27 mouse cellular contexts compared by ENCODE assay signal in genomic region chrX:14353366-14353765, GRCm38 (mm10).
DNase-seq lines count a peak whose midpoint lies in the region; ATAC-seq lines count a peak whose summit lies in the region.
"Had no signal": no experiment of that assay in that cellular context is flagged by ENCODE, and none has a peak within 500 bp of the region (broad histone marks: within the 10 kb centered on the region; RNA-seq: fewer than 3 reads in every experiment).

No protein-coding gene starts in this region.

- no peaks in the 10 kb centered on the region for H3K4me1 ChIP-seq in embryonic facial prominence, embryonic 14.5 days (ENCODE audit: control insufficient read depth, insufficient read depth, low read length)
- H3K4me1 ChIP-seq in embryonic facial prominence, embryonic 10.5 days = no peaks in the 10 kb centered on the region
- no peaks in the 10 kb centered on the region for H3K4me1 ChIP-seq in limb, embryonic 13.5 days
- H3K4me1 ChIP-seq in limb, embryonic 10.5 days = no peaks in the 10 kb centered on the region
- no peaks in the 10 kb centered on the region for H3K4me1 ChIP-seq in hindbrain, embryonic 10.5 days (replicated peaks)
- H3K4me1 ChIP-seq: embryonic facial prominence, embryonic 12.5 days; embryonic facial prominence, embryonic 15.5 days; forebrain, embryonic 10.5 days; forebrain, embryonic 12.5 days had no signal

- H3K27me3 ChIP-seq in embryonic facial prominence, embryonic 14.5 days (replicated peaks; ENCODE audit: control insufficient read depth, insufficient read depth, low read length) = no peaks in the 10 kb centered on the region
- H3K27me3 ChIP-seq in embryonic facial prominence, embryonic 10.5 days (replicated peaks; ENCODE audit: low read depth, poor library complexity, severe bottlenecking) = no peaks in the 10 kb centered on the region
- H3K27me3 ChIP-seq in limb, embryonic 13.5 days = no peaks in the 10 kb centered on the region
- H3K27me3 ChIP-seq in limb, embryonic 10.5 days (ENCODE audit: low read depth, poor library complexity, severe bottlenecking) = no peaks in the 10 kb centered on the region
- no peaks in the 10 kb centered on the region for H3K27me3 ChIP-seq in hindbrain, embryonic 10.5 days (ENCODE audit: insufficient read depth, poor library complexity, severe bottlenecking)
- H3K27me3 ChIP-seq: CH12.LX; embryonic facial prominence, embryonic 12.5 days; embryonic facial prominence, embryonic 15.5 days; forebrain, embryonic 12.5 days had no signal

- H3K27ac ChIP-seq in embryonic facial prominence, embryonic 14.5 days (replicated peaks; ENCODE audit: low read depth, low read length) = no peak overlapping the region
- H3K27ac ChIP-seq in embryonic facial prominence, embryonic 10.5 days (replicated peaks) = no peak overlapping the region
- no peak overlapping the region for H3K27ac ChIP-seq in limb, embryonic 13.5 days
- H3K27ac ChIP-seq in limb, embryonic 10.5 days = no peak overlapping the region
- no peak overlapping the region for H3K27ac ChIP-seq in hindbrain, embryonic 10.5 days
- H3K27ac ChIP-seq: embryonic facial prominence, embryonic 12.5 days; embryonic facial prominence, embryonic 15.5 days; forebrain, embryonic 10.5 days; forebrain, embryonic 12.5 days had no signal

- no peak overlapping the region for H3K9ac ChIP-seq in embryonic facial prominence, embryonic 14.5 days (ENCODE audit: low read depth, low read length)
- no peak overlapping the region for H3K9ac ChIP-seq in limb, embryonic 13.5 days
- H3K9ac ChIP-seq: embryonic facial prominence, embryonic 12.5 days; embryonic facial prominence, embryonic 15.5 days; forebrain, embryonic 12.5 days had no signal

- H3K4me2 ChIP-seq in embryonic facial prominence, embryonic 14.5 days (ENCODE audit: low read depth, low read length) = no peak overlapping the region
- H3K4me2 ChIP-seq in limb, embryonic 13.5 days (replicated peaks) = no peak overlapping the region
- H3K4me2 ChIP-seq: embryonic facial prominence, embryonic 12.5 days; embryonic facial prominence, embryonic 15.5 days; forebrain, embryonic 12.5 days had no signal

- no peak; the same call in 1 of the 2 replicates for ATAC-seq in embryonic facial prominence, embryonic 14.5 days (ENCODE audit: low read depth)
- ATAC-seq in limb, embryonic 13.5 days (ENCODE audit: low FRiP score, low read depth) = peak; percentile 72; the same call in 1 of the 2 replicates
- ATAC-seq: CD4-positive, CD25-positive, alpha-beta regulatory T cell, adult 4 months; forebrain, embryonic 14.5 days; forebrain, embryonic 16.5 days had no signal

- WGBS in embryonic facial prominence, embryonic 14.5 days = 50% methylated on average over 3 of the region's 3 CpGs
- 85% methylated on average over 3 of the region's 3 CpGs for WGBS in embryonic facial prominence, embryonic 10.5 days
- whole genome bisulfite sequencing in limb, embryonic 13.5 days = 47% methylated on average over 3 of the region's 3 CpGs
- 83% methylated on average over 3 of the region's 3 CpGs for WGBS in limb, embryonic 10.5 days
- WGBS in hindbrain, embryonic 10.5 days = 85% methylated on average over 3 of the region's 3 CpGs

- DNase-seq in embryonic facial prominence, embryonic 14.5 days (ENCODE audit: low spot score) = peak; percentile 19
- no peak for DNase-seq in embryonic facial prominence, embryonic 10.5 days (ENCODE audit: low spot score)
- DNase-seq in limb, embryonic 10.5 days (ENCODE audit: low spot score) = no peak
- peak; percentile 7 for DNase-seq in Muller cell, postnatal 12 days (ENCODE audit: inconsistent ontology term)
- DNase-seq in hindbrain, embryonic 10.5 days (ENCODE audit: low spot score) = no peak
- DNase-seq: adrenal gland, adult 2 months; adrenal gland, postnatal 10 days; adrenal gland, postnatal 25 days; B cell, adult 2 months; cerebellum, adult 11 months; cerebellum, adult 18-20 months; cerebellum, adult 8-10 months; cerebellum, adult 9-11 months; cerebellum, postnatal 14 days; cerebellum, postnatal 36 days; embryo, embryonic 11 days had no signal

- no peaks in the 10 kb centered on the region for H3K36me3 ChIP-seq in embryonic facial prominence, embryonic 14.5 days (ENCODE audit: control insufficient read depth, insufficient read depth, low read length)
- H3K36me3 ChIP-seq in embryonic facial prominence, embryonic 10.5 days (replicated peaks) = no peaks in the 10 kb centered on the region
- no peaks in the 10 kb centered on the region for H3K36me3 ChIP-seq in limb, embryonic 13.5 days
- H3K36me3 ChIP-seq in limb, embryonic 10.5 days = no peaks in the 10 kb centered on the region
- H3K36me3 ChIP-seq in hindbrain, embryonic 10.5 days = no peaks in the 10 kb centered on the region
- H3K36me3 ChIP-seq: embryonic facial prominence, embryonic 12.5 days; embryonic facial prominence, embryonic 15.5 days; forebrain, embryonic 10.5 days; forebrain, embryonic 12.5 days; G1E had no signal

- H3K4me3 ChIP-seq in embryonic facial prominence, embryonic 14.5 days (ENCODE audit: low read depth, low read length) = no peak overlapping the region
- no peak overlapping the region for H3K4me3 ChIP-seq in embryonic facial prominence, embryonic 10.5 days
- H3K4me3 ChIP-seq in limb, embryonic 13.5 days = no peak overlapping the region
- no peak overlapping the region for H3K4me3 ChIP-seq in limb, embryonic 10.5 days
- H3K4me3 ChIP-seq in hindbrain, embryonic 10.5 days = no peak overlapping the region
- H3K4me3 ChIP-seq: embryonic facial prominence, embryonic 12.5 days; embryonic facial prominence, embryonic 15.5 days; erythroblast, embryonic 14.5 days; forebrain, embryonic 10.5 days; forebrain, embryonic 12.5 days had no signal

- H3K9me3 ChIP-seq in embryonic facial prominence, embryonic 14.5 days (ENCODE audit: control insufficient read depth, low read length) = no peaks in the 10 kb centered on the region
- H3K9me3 ChIP-seq in embryonic facial prominence, embryonic 10.5 days = no peaks in the 10 kb centered on the region
- H3K9me3 ChIP-seq in limb, embryonic 13.5 days = no peaks in the 10 kb centered on the region
- H3K9me3 ChIP-seq in limb, embryonic 10.5 days (replicated peaks) = no peaks in the 10 kb centered on the region
- no peaks in the 10 kb centered on the region for H3K9me3 ChIP-seq in hindbrain, embryonic 10.5 days
- H3K9me3 ChIP-seq: embryonic facial prominence, embryonic 12.5 days; embryonic facial prominence, embryonic 15.5 days; forebrain, embryonic 10.5 days; forebrain, embryonic 12.5 days; G1E had no signal

Comparison
In these comparisons a context has a peak if more than half of its experiments do, and no peak if none do; other contexts are left out.
1. DNase-seq: peak in embryonic facial prominence, embryonic 14.5 days (single experiment) and Muller cell, postnatal 12 days (single experiment); none in embryonic facial prominence, embryonic 10.5 days (single experiment), limb, embryonic 10.5 days (single experiment) and hindbrain, embryonic 10.5 days (single experiment).